Mouse (Mus musculus): ENCODE data around the gene Intu. TPM values are rescaled to one million over a fixed set of nuclear protein-coding genes. Genes with fewer than 3 reads are reported as not detected.
A peak's percentile ranks its signal among the peaks of the same experiment; 100 is the strongest.

Intu gene
- polyA plus RNA-seq, 1 experiment from 2014 or later = 3.6 TPM

DNA sequence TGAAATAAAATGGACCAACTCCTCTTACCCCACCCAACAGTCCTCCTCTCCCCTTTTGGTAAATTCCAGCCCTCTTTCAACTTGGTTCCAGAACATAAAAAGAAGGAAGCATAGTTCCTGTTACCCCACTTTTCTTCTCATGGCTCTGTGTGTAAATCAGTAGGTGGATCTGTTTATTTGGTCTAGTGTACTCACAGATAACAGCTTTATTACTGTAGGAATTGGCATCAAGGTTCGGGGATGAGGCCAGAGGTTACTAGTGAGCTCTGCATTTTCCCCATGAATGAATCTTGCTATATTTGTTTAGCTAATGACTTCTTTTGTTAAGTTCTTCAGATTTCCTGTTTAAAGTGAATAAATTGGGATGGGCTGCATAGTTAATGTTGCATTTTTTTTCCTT lies 185.0 kb downstream of the Intu start:
- Histone ChIP-seq H3K4me2 (no peak overlapping the region), H3K27ac (no peak overlapping the region), H3K9ac (replicated peaks) (no peak overlapping the region), H3K27me3 (no peaks in the 10 kb centered on the region), H3K36me3 (no peaks in the 10 kb centered on the region), H3K9me3 (no peaks in the 10 kb centered on the region), H3K4me1 (replicated peaks) (no peaks in the 10 kb centered on the region), H3K4me3 (replicated peaks) (no peak overlapping the region)
- no peak for ATAC-seq (ENCODE audit: insufficient number of reproducible peaks, insufficient read depth, low FRiP score, low TSS enrichment, low read depth)
- WGBS = 26% methylated on average over 1 of the region's 1 CpGs

DNA sequence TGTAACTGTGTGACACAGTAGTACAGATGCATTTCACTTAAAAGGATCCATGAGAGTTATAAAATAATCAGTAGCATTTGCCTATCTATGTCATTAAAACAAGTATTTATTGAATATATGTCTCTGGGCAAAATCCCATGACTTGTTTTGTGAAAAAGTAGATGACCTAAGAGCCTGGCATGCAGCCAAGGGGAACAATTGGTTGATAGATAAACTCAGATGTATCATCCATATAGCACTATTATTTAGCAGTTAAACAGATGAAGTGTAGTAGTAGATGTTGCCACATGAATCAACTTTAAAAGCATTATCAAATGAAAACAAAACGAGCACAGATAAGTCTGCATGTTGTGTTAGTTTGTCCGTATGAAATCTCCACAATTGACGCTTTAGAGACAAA lies 187.9 kb downstream of the Intu start:
- no peaks in the 10 kb centered on the region for H3K27me3 ChIP-seq
- no peaks in the 10 kb centered on the region for H3K36me3 ChIP-seq
- H3K9ac ChIP-seq (replicated peaks) = no peak overlapping the region
- H3K9me3 ChIP-seq = no peaks in the 10 kb centered on the region
- 86% methylated on average over 3 of the region's 3 CpGs for WGBS
- no peak overlapping the region for H3K4me3 ChIP-seq (replicated peaks)
- H3K4me1 ChIP-seq (replicated peaks) = no peaks in the 10 kb centered on the region
- H3K27ac ChIP-seq = no peak overlapping the region
- H3K4me2 ChIP-seq = no peak overlapping the region
- no peak for ATAC-seq (ENCODE audit: insufficient number of reproducible peaks, insufficient read depth, low FRiP score, low TSS enrichment, low read depth)

DNA sequence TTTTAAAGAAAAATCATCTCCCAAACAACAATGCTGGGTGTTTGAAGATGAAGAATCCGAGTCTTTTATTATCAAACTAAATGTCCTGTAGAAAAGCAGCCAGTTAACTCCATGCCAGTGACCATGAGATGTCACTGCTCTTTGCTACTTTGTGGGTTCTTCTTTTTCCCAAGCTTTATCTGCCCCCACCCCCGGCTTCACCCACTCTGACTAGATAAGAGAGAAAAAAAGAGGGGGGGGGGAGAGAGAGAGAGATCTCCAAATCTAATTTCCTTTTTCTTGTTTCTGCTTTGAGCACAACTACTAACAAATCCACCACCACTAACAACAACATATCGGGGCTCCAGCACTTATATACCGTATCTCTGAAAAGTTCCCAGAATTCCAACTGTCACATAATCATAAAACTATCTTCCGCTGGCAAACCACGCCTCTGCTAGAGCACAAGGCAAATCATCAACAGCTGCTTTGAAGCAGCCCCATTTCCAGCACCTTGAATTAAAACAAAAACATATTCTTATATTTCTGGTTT lies 207.4 kb downstream of the Intu start:
- Histone ChIP-seq H3K4me1 (replicated peaks) (no peaks in the 10 kb centered on the region), H3K4me3 (replicated peaks) (no peak overlapping the region), H3K27ac (no peak overlapping the region), H3K27me3 (0 out of 2 replicates have a peak, but pooled peaks cover 2% of the 10 kb centered on the region), H3K4me2 (no peak overlapping the region), H3K9me3 (no peaks in the 10 kb centered on the region), H3K36me3 (no peaks in the 10 kb centered on the region), H3K9ac (replicated peaks) (no peak overlapping the region)
- no peak for ATAC-seq (ENCODE audit: insufficient number of reproducible peaks, insufficient read depth, low FRiP score, low TSS enrichment, low read depth)
- 72% methylated on average over 6 of the region's 6 CpGs for WGBS

DNA sequence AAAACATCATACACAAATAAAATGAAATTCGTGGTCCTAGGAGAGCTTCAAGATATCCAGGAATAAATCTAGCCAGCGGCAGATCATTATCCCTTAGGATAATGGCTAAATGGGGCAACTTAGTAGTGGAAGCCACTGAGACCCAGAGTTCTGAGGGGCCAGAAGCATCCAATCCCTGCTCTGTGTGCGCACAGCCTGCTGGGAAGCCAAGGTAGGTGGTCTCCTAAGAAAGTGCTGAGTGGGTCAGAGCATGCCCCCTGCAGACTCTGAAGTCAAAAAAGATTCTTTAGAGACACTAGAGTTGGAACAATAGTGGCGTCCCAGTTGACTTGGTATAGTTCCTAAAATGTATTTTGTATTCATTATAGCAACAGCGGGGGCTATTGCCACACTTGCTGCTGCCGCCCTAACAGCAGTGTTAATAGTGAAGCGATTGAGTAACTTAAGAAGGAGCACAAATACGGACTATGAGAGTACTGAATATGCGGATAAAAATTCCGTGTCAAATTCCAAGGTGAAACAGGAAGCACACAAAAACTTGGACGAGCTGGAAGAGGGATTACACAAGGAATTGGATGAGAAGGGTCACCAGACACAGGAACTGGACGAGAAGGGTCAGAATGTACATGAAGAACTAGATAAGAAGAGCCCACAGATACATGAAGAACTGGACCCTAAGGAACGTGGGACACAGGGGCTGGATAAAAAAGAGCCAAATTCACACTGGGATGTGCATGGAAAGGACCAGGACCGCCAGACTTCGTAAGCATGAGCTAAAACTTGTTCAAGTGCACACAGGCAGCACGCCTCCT lies 213.1 kb downstream of the Intu start, which contains the start of gene Hspa4l:
Hspa4l (plus strand) TSS at position 472 of the 812 bp plus-strand sequence.
- peak within 1 kb of the TSS; percentile 96 for H3K4me2 ChIP-seq
- peaks cover 10% of the 10 kb centered on the region; the same call in 1 of the 2 replicates for H3K4me1 ChIP-seq (replicated peaks)
- WGBS = 21% methylated on average over 16 of the region's 16 CpGs
- no peaks in the 10 kb centered on the region for H3K9me3 ChIP-seq
- H3K4me3 ChIP-seq (replicated peaks) = peak within 1 kb of the TSS; percentile 65
- peaks cover 8% of the 10 kb centered on the region for H3K27me3 ChIP-seq
- no peak for ATAC-seq (ENCODE audit: insufficient number of reproducible peaks, insufficient read depth, low FRiP score, low TSS enrichment, low read depth)
- H3K36me3 ChIP-seq = no peaks in the 10 kb centered on the region
- 0 out of 2 replicates have a peak within 1 kb of the TSS, but pooled peaks have one; percentile 53 for H3K27ac ChIP-seq
- H3K9ac ChIP-seq (replicated peaks) = peak within 1 kb of the TSS; percentile 73

DNA sequence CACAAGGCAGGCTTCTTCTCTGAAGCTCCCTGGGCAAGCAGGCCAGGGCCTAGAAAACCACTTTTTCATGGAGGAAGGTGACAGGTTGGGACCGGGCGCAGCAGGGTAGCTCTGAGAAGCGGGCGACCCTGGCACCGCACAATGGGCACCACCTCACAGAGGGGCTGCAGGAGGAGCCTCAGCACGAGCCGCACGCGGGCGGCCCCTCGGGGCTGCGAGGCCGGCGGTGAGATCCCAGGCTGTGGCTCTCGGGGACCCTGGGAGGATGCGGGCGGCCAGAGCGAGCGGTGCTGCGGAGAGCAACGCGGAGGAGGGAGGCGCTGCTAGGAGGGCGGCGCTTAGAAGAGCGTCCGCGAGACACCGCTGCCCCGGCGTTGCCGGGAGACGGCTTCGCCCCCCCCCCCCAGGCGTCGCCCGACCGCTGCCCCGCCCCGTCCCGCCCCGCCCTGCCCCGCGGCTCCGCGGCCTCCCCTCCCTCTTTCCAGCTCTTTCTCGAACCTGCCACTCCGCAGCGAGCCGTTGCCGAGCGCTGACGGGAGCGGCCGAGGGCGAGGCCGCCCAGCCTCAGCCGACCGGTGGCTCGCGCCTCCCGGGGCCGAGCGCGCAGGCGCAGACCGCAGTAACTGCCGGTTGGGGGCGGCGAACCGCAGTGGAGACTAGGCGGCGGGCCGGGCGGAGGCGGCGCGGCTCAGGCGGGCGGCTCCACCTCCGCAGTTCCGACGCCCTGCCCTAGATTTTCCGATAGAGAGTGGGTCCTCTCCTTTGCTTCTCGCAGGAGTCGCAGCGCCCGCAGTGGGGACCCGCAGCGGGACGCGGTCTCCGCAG lies 214.0 kb downstream of the Intu start:
- H3K4me3 ChIP-seq (replicated peaks) = peak overlapping the region; percentile 65
- H3K4me1 ChIP-seq (replicated peaks) = peaks cover 10% of the 10 kb centered on the region; the same call in 1 of the 2 replicates
- no peaks in the 10 kb centered on the region for H3K9me3 ChIP-seq
- ATAC-seq (ENCODE audit: insufficient number of reproducible peaks, insufficient read depth, low FRiP score, low TSS enrichment, low read depth) = peak; percentile 96
- peak overlapping the region; percentile 73 for H3K9ac ChIP-seq (replicated peaks)
- peaks cover 8% of the 10 kb centered on the region for H3K27me3 ChIP-seq
- H3K27ac ChIP-seq = 0 out of 2 replicates have a peak overlapping the region, but pooled peaks have one; percentile 53
- H3K36me3 ChIP-seq = no peaks in the 10 kb centered on the region
- under 1% methylated on average over 75 of the region's 93 CpGs for whole genome bisulfite sequencing
- H3K4me2 ChIP-seq = peak overlapping the region; percentile 96

DNA sequence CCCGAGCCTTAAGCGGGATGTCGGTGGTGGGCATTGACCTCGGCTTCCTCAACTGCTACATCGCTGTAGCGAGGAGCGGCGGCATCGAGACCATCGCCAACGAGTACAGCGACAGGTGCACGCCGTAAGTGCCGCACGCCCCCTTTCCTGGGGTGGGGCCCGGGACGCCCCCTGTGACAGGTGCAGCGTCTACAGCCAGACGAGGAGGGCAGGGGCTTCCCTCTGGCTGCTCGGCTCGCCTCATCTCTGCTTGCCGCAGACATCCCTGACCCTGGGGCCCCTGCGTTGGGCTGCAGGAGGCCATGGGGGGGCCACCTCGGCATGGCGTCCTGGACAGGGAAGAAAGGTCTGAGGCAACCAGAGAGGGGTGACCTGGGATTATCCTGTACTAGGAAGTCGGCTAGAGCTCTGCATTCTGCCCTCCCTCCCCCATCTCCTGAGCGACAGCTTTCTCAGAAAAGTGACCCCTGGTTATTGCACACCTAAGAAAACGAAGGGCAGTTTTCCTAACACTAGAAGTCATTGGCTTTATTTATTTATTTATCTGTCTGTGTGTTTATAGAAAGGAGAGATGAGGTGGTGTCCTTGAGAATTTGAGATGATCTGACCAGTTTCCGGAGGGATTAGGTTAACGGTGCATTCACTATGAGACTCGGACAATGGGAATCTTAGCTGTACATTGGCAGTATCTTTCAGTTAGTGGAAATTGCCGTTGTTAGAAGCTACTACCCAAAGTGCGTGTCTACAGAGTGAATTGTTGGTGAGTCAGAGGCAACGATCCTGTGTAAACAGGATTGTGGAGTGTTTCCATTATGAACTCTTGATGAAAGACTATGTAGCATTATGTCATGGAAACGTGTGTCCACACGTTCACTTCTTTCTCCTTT lies 214.8 kb downstream of the Intu start:
- Histone ChIP-seq H3K4me2 (peak overlapping the region; percentile 96), H3K4me3 (replicated peaks) (peak overlapping the region; percentile 65), H3K9ac (replicated peaks) (peak overlapping the region; percentile 73), H3K9me3 (no peaks in the 10 kb centered on the region), H3K36me3 (no peaks in the 10 kb centered on the region), H3K27me3 (peaks cover 8% of the 10 kb centered on the region), H3K4me1 (replicated peaks) (peaks cover 10% of the 10 kb centered on the region; the same call in 1 of the 2 replicates), H3K27ac (no peak overlapping the region)
- ATAC-seq (ENCODE audit: insufficient number of reproducible peaks, insufficient read depth, low FRiP score, low TSS enrichment, low read depth) = no peak; the same call in 1 of the 2 replicates
- 8% methylated on average over 37 of the region's 37 CpGs for WGBS

Small RNA genes within 50 kb of the gene (microRNA-seq; reads per million reads assigned to microRNA genes)
- gene Gm23810 = not detected

Other genes starting within 250 kb of the Intu start
- gene Slc25a31, start 177.6 kb downstream of the Intu start, polyA plus RNA-seq (2016; fragmentation: Nextera tagmentation; extraction: Ambion mirVana) = 0.19 and 0.47 TPM in 2 replicates
- gene Hspa4l, start 213.2 kb downstream of the Intu start, polyA plus RNA-seq (2016; fragmentation: Nextera tagmentation; extraction: Ambion mirVana) = 3.9 and 4.1 TPM in 2 replicates